Mouse (Mus musculus): ENCODE results near the gene Mbtps2. TPM values are rescaled to one million over a fixed set of nuclear protein-coding genes. Genes with fewer than 3 reads are reported as not detected.

The Mbtps2 gene
- polyA plus RNA-seq (2017; shearing (Covaris generic)), result 10 to 100 TPM; 14.9 to 16.8 TPM

GRCm38 (mm10) chrX:157598186-157598996, at the start of gene Mbtps2:
TSS of gene Mbtps2 (minus strand) at chrX:157598715.

GRCm38 (mm10) chrX:157568840-157569239, 29.7 kb downstream of the Mbtps2 start, which contains the start of gene Yy2:
TSS of gene Yy2 (minus strand) at chrX:157568985.

GRCm38 (mm10) chrX:157491944-157492726, 106.4 kb downstream of the Mbtps2 start, which contains the start of gene Sms:
TSS of gene Sms (minus strand) at chrX:157492287.

Other genes with a start within 250 kb of the Mbtps2 start
- under 1 TPM; 0.20 to 0.44 TPM for gene Phex, start 183.4 kb downstream of the Mbtps2 start, polyA plus RNA-seq (2017; shearing (Covaris generic))
- gene Sms, start 106.4 kb downstream of the Mbtps2 start, polyA plus RNA-seq (2017; shearing (Covaris generic)), result 10 to 100 TPM; 66.4 to 67.1 TPM
- gene Yy2, start 29.7 kb downstream of the Mbtps2 start, polyA plus RNA-seq (2017; shearing (Covaris generic)), result 1 to 10 TPM; 1.1 to 3.3 TPM
- gene Smpx, start 100.2 kb upstream of the Mbtps2 start, polyA plus RNA-seq (2017; shearing (Covaris generic)), result not detected
- not detected for gene Klhl34, start 219.7 kb upstream of the Mbtps2 start, polyA plus RNA-seq (2017; shearing (Covaris generic))

Data from activated CD4-positive, CD25-positive, alpha-beta regulatory T cell (primary cell).